7 mouse cellular contexts compared by ENCODE assay signal in genomic region chr17:79715649-79716143, GRCm38 (mm10). TPM values are rescaled to one million over a fixed set of nuclear protein-coding genes. Genes with fewer than 3 reads are reported as not detected.
DNase-seq lines count a peak whose midpoint lies in the region; ATAC-seq and TF ChIP-seq lines count a peak whose summit lies in the region.

No protein-coding gene starts in this region.

- peak overlapping the region; percentile 46 for H3K4me3 ChIP-seq in embryonic facial prominence, embryonic 13.5 days
- H3K4me3 ChIP-seq in heart, embryonic 10.5 days = peak overlapping the region; percentile 65
- peak overlapping the region; percentile 49 for H3K4me3 ChIP-seq in kidney, embryonic 14.5 days (ENCODE audit: low read length)
- H3K4me3 ChIP-seq in limb, embryonic 14.5 days (replicated peaks; ENCODE audit: low read length) = peak overlapping the region; percentile 41
- H3K4me3 ChIP-seq in midbrain, postnatal 0 days (ENCODE audit: low read depth, low read length) = peak overlapping the region; percentile 43

- H3K4me1 ChIP-seq in embryonic facial prominence, embryonic 13.5 days = peaks cover 35% of the 10 kb centered on the region
- H3K4me1 ChIP-seq in heart, embryonic 10.5 days = peaks cover 32% of the 10 kb centered on the region
- H3K4me1 ChIP-seq in kidney, embryonic 14.5 days (ENCODE audit: control insufficient read depth, insufficient read depth, low read length) = peaks cover 13% of the 10 kb centered on the region; the same call in 1 of the 2 replicates
- H3K4me1 ChIP-seq in limb, embryonic 14.5 days (ENCODE audit: control insufficient read depth, insufficient read depth, low read length) = peaks cover 24% of the 10 kb centered on the region
- H3K4me1 ChIP-seq in midbrain, postnatal 0 days (ENCODE audit: insufficient read depth, low read length) = peaks cover 21% of the 10 kb centered on the region; the same call in 1 of the 2 replicates

- peak overlapping the region; percentile 80 for H3K4me2 ChIP-seq in embryonic facial prominence, embryonic 13.5 days
- peak overlapping the region; percentile 88 for H3K4me2 ChIP-seq in kidney, embryonic 14.5 days (replicated peaks; ENCODE audit: low read depth, low read length)
- H3K4me2 ChIP-seq in limb, embryonic 14.5 days (replicated peaks; ENCODE audit: low read depth, low read length, severe bottlenecking) = peak overlapping the region; percentile 74
- peak overlapping the region; percentile 92 for H3K4me2 ChIP-seq in midbrain, postnatal 0 days (ENCODE audit: low read depth, low read length, poor library complexity, severe bottlenecking)

- H3K9me3 ChIP-seq in embryonic facial prominence, embryonic 13.5 days = no peaks in the 10 kb centered on the region
- no peaks in the 10 kb centered on the region for H3K9me3 ChIP-seq in heart, embryonic 10.5 days
- no peaks in the 10 kb centered on the region for H3K9me3 ChIP-seq in kidney, embryonic 14.5 days (ENCODE audit: control insufficient read depth, low read length)
- no peaks in the 10 kb centered on the region for H3K9me3 ChIP-seq in limb, embryonic 14.5 days (ENCODE audit: control insufficient read depth, low read length)
- H3K9me3 ChIP-seq in midbrain, postnatal 0 days (ENCODE audit: low read length) = no peaks in the 10 kb centered on the region

- WGBS in embryonic facial prominence, embryonic 13.5 days = under 1% methylated on average over 42 of the region's 42 CpGs
- WGBS in heart, embryonic 10.5 days = under 1% methylated on average over 42 of the region's 42 CpGs
- under 1% methylated on average over 42 of the region's 42 CpGs for WGBS in kidney, embryonic 14.5 days
- WGBS in limb, embryonic 14.5 days = under 1% methylated on average over 33 of the region's 42 CpGs
- WGBS in midbrain, postnatal 0 days = under 1% methylated on average over 40 of the region's 42 CpGs

- TF ChIP-seq CTCF in midbrain, postnatal 0 days (IDR thresholded peaks at IDR 0.05) = peak; percentile 89

- H3K27ac ChIP-seq in embryonic facial prominence, embryonic 13.5 days = no peak overlapping the region
- peak overlapping the region; percentile 77 for H3K27ac ChIP-seq in heart, embryonic 10.5 days
- H3K27ac ChIP-seq in kidney, embryonic 14.5 days (ENCODE audit: low read depth, low read length) = peak overlapping the region; percentile 71
- H3K27ac ChIP-seq in limb, embryonic 14.5 days (replicated peaks; ENCODE audit: low read depth, low read length) = no peak overlapping the region
- no peak overlapping the region for H3K27ac ChIP-seq in midbrain, postnatal 0 days (ENCODE audit: low read depth, low read length)

- peak; percentile 79 for ATAC-seq in embryonic facial prominence, embryonic 13.5 days (ENCODE audit: insufficient number of reproducible peaks, insufficient read depth, low FRiP score, low TSS enrichment, low read depth)
- ATAC-seq in kidney, embryonic 14.5 days (ENCODE audit: low FRiP score, low TSS enrichment) = peak; percentile 91
- ATAC-seq in limb, embryonic 14.5 days (ENCODE audit: low FRiP score, low read depth) = peak; percentile 84
- peak; percentile 84 for ATAC-seq in midbrain, postnatal 0 days (ENCODE audit: low FRiP score)

- TF ChIP-seq POLR2A in limb, embryonic 14.5 days (IDR thresholded peaks at IDR 0.05; ENCODE audit: borderline replicate concordance, extremely low read depth, insufficient read depth, insufficient read length) = no peak

- peak; percentile 90 to 91 for DNase-seq in adrenal gland, postnatal 36 days
- peak; percentile 93 for DNase-seq in heart, embryonic 10.5 days (ENCODE audit: low spot score)
- peak; percentile 82 for DNase-seq in limb, embryonic 14.5 days (ENCODE audit: low spot score)
- DNase-seq in midbrain, postnatal 0 days (ENCODE audit: low spot score) = peak; percentile 89
- DNase-seq in spleen, postnatal 10 days (ENCODE audit: low spot score in 2 of 2) = peak; percentile 53 to 81

- H3K36me3 ChIP-seq in embryonic facial prominence, embryonic 13.5 days = no peaks in the 10 kb centered on the region
- H3K36me3 ChIP-seq in heart, embryonic 10.5 days = no peaks in the 10 kb centered on the region
- H3K36me3 ChIP-seq in kidney, embryonic 14.5 days (ENCODE audit: control insufficient read depth, insufficient read depth, low read length) = no peaks in the 10 kb centered on the region
- no peaks in the 10 kb centered on the region for H3K36me3 ChIP-seq in limb, embryonic 14.5 days (ENCODE audit: control insufficient read depth, insufficient read depth, low read length)
- no peaks in the 10 kb centered on the region for H3K36me3 ChIP-seq in midbrain, postnatal 0 days (ENCODE audit: insufficient read depth, low read length)

- H3K27me3 ChIP-seq in embryonic facial prominence, embryonic 13.5 days = peaks cover 73% of the 10 kb centered on the region
- H3K27me3 ChIP-seq in heart, embryonic 10.5 days (ENCODE audit: insufficient read depth, poor library complexity, severe bottlenecking) = peaks cover 76% of the 10 kb centered on the region
- peaks cover 22% of the 10 kb centered on the region for H3K27me3 ChIP-seq in kidney, embryonic 14.5 days (ENCODE audit: control insufficient read depth, insufficient read depth, low read length)
- H3K27me3 ChIP-seq in limb, embryonic 14.5 days (ENCODE audit: control insufficient read depth, insufficient read depth, low read length) = peaks cover 58% of the 10 kb centered on the region
- peaks cover 23% of the 10 kb centered on the region for H3K27me3 ChIP-seq in midbrain, postnatal 0 days (ENCODE audit: insufficient read depth, low read length)

- H3K9ac ChIP-seq in embryonic facial prominence, embryonic 13.5 days = peak overlapping the region; percentile 51; the same call in 1 of the 2 replicates
- H3K9ac ChIP-seq in kidney, embryonic 14.5 days (ENCODE audit: low read depth, low read length) = peak overlapping the region; percentile 60
- peak overlapping the region; percentile 25; the same call in 1 of the 2 replicates for H3K9ac ChIP-seq in limb, embryonic 14.5 days (ENCODE audit: low read depth, low read length, severe bottlenecking)
- no peak overlapping the region for H3K9ac ChIP-seq in midbrain, postnatal 0 days (replicated peaks; ENCODE audit: low read length, poor library complexity, severe bottlenecking)

RNA-seq across cellular contexts. Expression of gene Cyp1b1, which starts 0.8 kb away (rescaled TPM):
- total RNA-seq in adrenal gland, postnatal 36 days (2021) = 10 to 100 TPM; 33.9 to 38.1 TPM
- polyA plus RNA-seq in embryonic facial prominence, embryonic 13.5 days (2015; fragmentation: Nextera tagmentation; extraction: Ambion mirVana) = 2.0 and 3.3 TPM in 2 replicates
- polyA plus RNA-seq in heart, embryonic 10.5 days (2016; fragmentation: Nextera tagmentation; extraction: Ambion mirVana) = 1.0 and 6.1 TPM in 2 replicates
- 9.0 and 16.5 TPM in 2 replicates for polyA plus RNA-seq in kidney, embryonic 14.5 days (2014; fragmentation: Nextera tagmentation; extraction: Ambion mirVana)
- 1.8 and 2.6 TPM in 2 replicates for polyA plus RNA-seq in limb, embryonic 14.5 days (2012; rRNA removed)
- polyA plus RNA-seq in limb, embryonic 14.5 days (2014; fragmentation: Nextera tagmentation; extraction: Ambion mirVana) = 2.5 and 2.7 TPM in 2 replicates
- 8.7 and 12.2 TPM in 2 replicates for total RNA-seq in midbrain, postnatal 0 days (2014; rRNA removed)
- 4.5 and 5.0 TPM in 2 replicates for polyA plus RNA-seq in midbrain, postnatal 0 days (2015; fragmentation: Nextera tagmentation; extraction: Ambion mirVana)

Comparison
In these comparisons a context has a peak if more than half of its experiments do, and no peak if none do; other contexts are left out.
1. H3K27ac ChIP-seq: peak in heart, embryonic 10.5 days (single experiment) and kidney, embryonic 14.5 days (single experiment); none in embryonic facial prominence, embryonic 13.5 days (single experiment), limb, embryonic 14.5 days (single experiment) and midbrain, postnatal 0 days (single experiment).
2. Peak in every context shown above with its lines, with median percentiles within 50 percentile points of each other: DNase-seq, ATAC-seq, H3K4me2 ChIP-seq and H3K4me3 ChIP-seq.